Mouse (Mus musculus) kidney, postnatal 4 days (tissue): ENCODE results near the gene Plin2.
"Not testable (repeated sequence)": the region's sequence is repeated elsewhere in the genome, so short reads cannot be mapped to it uniquely, and the experiment has no call there.

ENCODE experiments used
- DNase-seq, 2 experiments: peaks; one replicate each; pipeline ENCODE4 v3.0.0; 2021; ENCODE audit warnings: mixed read lengths in 2 of 2

Gene Plin2

GRCm38 (mm10) chr4:86622532-86622931, 47.3 kb downstream of the Plin2 start:
- not testable (repeated sequence) for DNase-seq

DNA sequence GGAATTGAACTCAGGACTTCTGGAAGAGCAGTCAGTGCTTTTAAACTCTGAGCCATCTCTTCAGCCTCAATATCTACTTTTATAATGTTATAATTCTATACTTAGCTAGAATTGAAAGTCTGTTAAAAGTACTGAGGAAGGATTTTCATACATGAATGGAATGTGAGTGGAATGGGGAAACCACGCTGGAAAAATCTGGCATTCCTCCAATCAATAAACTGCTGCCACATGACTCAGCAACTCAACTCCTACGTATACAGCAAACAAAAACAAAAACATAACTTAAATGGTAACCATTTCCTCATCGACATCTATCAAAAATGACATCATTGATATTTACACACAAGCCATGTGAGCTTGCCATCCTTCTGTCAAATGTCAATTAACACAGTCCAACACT, 47.7 kb downstream of the Plin2 start:
- DNase-seq, result no peak

DNA sequence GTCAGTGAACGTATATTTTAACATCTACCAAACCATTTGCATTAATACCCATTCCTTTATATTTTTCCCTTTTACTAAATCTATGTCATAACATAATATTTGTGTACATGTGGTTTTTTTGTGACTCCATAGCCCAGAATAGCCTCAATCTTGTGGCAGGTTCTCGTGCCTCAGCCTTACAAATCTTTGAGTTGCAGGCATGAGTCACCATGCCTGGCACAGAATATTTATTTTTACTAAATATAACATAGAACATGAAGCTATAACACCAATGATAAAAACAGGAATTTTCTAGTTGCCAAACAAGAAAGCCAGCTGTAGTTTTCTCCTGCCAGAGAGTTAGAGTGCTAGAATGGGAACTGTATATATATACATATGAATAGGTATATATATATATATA, 49.4 kb downstream of the Plin2 start:
- DNase-seq, result no peak

DNA sequence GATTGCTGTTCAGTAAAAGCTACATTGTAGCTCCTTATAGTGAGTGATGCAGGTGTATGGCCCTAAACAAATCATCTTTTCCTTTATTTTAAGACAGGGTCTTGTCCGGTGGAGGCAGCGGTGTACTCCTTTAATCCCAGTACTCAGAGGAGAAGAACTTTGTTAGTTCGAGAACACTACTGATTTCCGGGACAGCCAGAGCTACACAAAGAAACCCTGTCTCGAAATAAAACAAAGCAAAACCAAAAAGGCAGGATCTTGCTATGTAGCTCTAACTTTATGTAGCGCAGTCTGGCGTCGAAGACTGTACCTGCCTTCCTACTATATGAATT, 57.6 kb downstream of the Plin2 start:
- DNase-seq, result no peak

GRCm38 (mm10) chr4:86611524-86612288, 58.2 kb downstream of the Plin2 start, which contains the start of gene Haus6:
Haus6 (minus strand) TSS chr4:86612055.
- peak; percentile 91 to 95 for DNase-seq
